Mouse (Mus musculus) heart, adult 2 months (tissue): ENCODE results near the gene Stox1.
A peak's percentile ranks its signal among the peaks of the same experiment; 100 is the strongest.

Source experiments
- CTCF ChIP-seq: fragments of 200-600 bp; IDR thresholded peaks from 2 replicates; pipeline ENCODE4 v1.8.1; 2022; ENCODE audit warnings: antibody characterized with exemption, mild to moderate bottlenecking, moderate library complexity
- POLR2A ChIP-seq: fragments of 200-500 bp; IDR thresholded peaks from 2 replicates; pipeline ENCODE4 v1.6.1; 2011; ENCODE audit warnings: mild to moderate bottlenecking, low read depth, low read length, control low read depth; ENCODE audit not compliant: insufficient read depth

- TF ChIP-seq CTCF (no peak), POLR2A (peak; percentile 63)
These were observed 60.9 kb downstream of the Stox1 start for GRCm38 (mm10) chr10:62664963-62665590.
